Mouse (Mus musculus): ENCODE results near the gene Defb15. TPM values are rescaled to one million over a fixed set of nuclear protein-coding genes. Genes with fewer than 3 reads are reported as not detected.
"Not testable (repeated sequence)": the region's sequence is repeated elsewhere in the genome, so short reads cannot be mapped to it uniquely, and the experiment has no call there.

Gene Defb15
- polyA plus RNA-seq, 1 experiment from 2014 or later: not detected

DNA sequence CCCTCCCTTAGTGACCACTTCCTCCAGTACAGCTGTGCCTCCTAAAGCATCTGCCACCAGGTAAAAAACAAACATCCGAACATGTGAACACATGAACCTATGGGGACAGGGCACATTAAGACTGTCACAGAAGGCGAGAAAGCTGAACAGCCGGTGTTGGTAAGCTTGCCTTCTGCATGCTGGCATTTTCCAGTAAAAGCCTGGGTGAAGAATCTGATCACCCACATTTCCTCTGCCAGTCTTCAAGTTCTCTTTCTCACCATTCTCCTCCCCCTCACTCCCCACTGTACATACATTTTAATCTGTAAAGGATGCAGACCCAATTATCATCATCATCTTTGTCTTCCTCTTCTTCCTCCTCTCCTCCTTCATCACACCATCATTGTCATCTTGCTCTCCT, 16.9 kb downstream of the Defb15 start:
- 85% methylated on average over 3 of the region's 3 CpGs for WGBS
- Histone ChIP-seq H3K27ac (replicated peaks) (no peak overlapping the region), H3K9ac (no peak overlapping the region), H3K4me3 (no peak overlapping the region), H3K9me3 (no peaks in the 10 kb centered on the region), H3K4me1 (replicated peaks) (no peaks in the 10 kb centered on the region), H3K27me3 (no peaks in the 10 kb centered on the region), H3K4me2 (no peak overlapping the region), H3K36me3 (no peaks in the 10 kb centered on the region)
- ATAC-seq (ENCODE audit: low read depth): no peak

DNA sequence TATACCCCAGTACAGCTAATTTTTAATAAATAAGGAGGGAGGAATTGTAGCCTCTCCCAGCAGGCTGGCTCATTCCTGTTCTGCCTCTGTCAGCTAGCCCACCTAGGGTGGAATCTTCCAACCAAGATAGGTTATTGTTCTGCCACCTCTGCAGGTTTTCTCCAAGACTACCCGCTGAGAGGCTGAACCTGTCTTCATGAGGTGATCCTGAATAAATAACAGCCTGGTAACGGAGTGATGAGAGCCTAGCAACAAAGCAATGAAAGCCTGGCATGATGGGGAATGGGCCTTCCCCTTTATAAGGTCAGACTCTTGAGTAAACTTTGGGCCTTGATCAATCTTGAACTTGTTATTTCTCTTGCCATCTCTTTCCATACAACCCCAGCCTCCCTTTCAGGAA, 20.0 kb downstream of the Defb15 start:
- H3K27me3 ChIP-seq: no peaks in the 10 kb centered on the region
- no peak overlapping the region for H3K27ac ChIP-seq (replicated peaks)
- H3K4me1 ChIP-seq (replicated peaks): no peaks in the 10 kb centered on the region
- WGBS: 14% methylated on average over 2 of the region's 2 CpGs
- no peak for ATAC-seq (ENCODE audit: low read depth)
- H3K4me3 ChIP-seq: no peak overlapping the region
- no peak overlapping the region for H3K4me2 ChIP-seq
- no peaks in the 10 kb centered on the region for H3K36me3 ChIP-seq
- no peak overlapping the region for H3K9ac ChIP-seq
- no peaks in the 10 kb centered on the region for H3K9me3 ChIP-seq

- ATAC-seq (ENCODE audit: low read depth): no peak
- Histone ChIP-seq H3K4me2 (no peak overlapping the region), H3K4me3 (no peak overlapping the region), H3K9ac (no peak overlapping the region), H3K27ac (replicated peaks) (no peak overlapping the region), H3K36me3 (no peaks in the 10 kb centered on the region), H3K9me3 (no peaks in the 10 kb centered on the region), H3K27me3 (no peaks in the 10 kb centered on the region), H3K4me1 (replicated peaks) (no peaks in the 10 kb centered on the region)
- WGBS: 3% methylated on average over 1 of the region's 1 CpGs
Measured at GRCm38 (mm10) chr8:21911931-21912330, 20.6 kb downstream of the Defb15 start.

DNA sequence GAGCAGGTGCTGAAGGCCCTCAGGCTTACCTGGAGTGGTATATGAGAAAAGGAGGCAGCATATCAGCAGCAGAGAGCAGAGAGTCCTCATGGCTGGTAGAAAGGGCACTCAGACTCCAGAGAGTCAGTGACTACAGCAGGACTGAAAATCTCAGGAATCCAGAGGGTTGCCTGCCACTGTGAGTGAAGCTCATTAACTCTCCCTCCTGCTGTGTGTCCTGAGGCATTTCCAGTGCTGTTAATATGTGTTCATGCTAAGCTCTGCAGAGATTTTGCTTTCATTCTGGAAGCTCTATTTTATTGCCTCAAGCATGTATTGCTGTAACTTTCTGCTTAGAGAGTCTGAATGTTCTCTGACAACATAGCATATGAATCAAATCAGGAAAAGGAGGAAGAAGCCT, 26.2 kb downstream of the Defb15 start, which contains the start of gene Defb11:
Gene Defb11 (minus strand): TSS at position 123 of the 400 bp plus-strand sequence.
- H3K27me3 ChIP-seq; ATAC-seq (ENCODE audit: low read depth); H3K4me3 ChIP-seq; H3K4me2 ChIP-seq; H3K9ac ChIP-seq; H3K36me3 ChIP-seq; H3K4me1 ChIP-seq (replicated peaks); H3K27ac ChIP-seq (replicated peaks); H3K9me3 ChIP-seq: not testable (repeated sequence)

DNA sequence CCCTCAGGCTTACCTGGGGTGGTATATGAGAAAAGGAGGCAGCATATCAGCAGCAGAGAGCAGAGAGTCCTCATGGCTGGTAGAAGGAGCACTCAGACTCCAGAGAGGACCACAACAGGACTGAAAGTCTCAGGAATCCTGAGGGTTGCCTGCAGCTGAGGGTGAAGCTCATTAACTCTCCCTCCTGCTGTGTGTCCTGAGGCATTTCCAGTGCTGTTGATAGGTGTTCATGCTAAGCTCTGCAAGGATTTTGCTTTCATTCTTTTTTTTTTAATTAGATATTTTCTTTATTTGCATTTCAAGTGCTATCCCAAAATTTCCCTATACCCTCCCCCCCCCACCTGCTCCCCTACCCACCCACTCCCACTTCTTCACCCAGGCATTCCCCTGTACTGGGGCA, 47.2 kb downstream of the Defb15 start, which contains the start of gene Defb9:
Gene Defb9 (minus strand): TSS at position 101 of the 400 bp plus-strand sequence.
- H3K4me2 ChIP-seq; H3K27ac ChIP-seq (replicated peaks); H3K27me3 ChIP-seq; ATAC-seq (ENCODE audit: low read depth); H3K36me3 ChIP-seq; H3K4me1 ChIP-seq (replicated peaks); H3K9ac ChIP-seq; H3K4me3 ChIP-seq; H3K9me3 ChIP-seq: not testable (repeated sequence)

Other genes with a start within 250 kb of the Defb15 start
- not detected in 2 replicates for gene AY761184, start 229.1 kb downstream of the Defb15 start, polyA plus RNA-seq (2015; fragmentation: Nextera tagmentation; extraction: Ambion mirVana)
- gene Defa24, start 198.2 kb downstream of the Defb15 start, polyA plus RNA-seq (2015; fragmentation: Nextera tagmentation; extraction: Ambion mirVana): not detected in 2 replicates
- not detected in 2 replicates for gene Defb50, start 109.2 kb downstream of the Defb15 start, polyA plus RNA-seq (2015; fragmentation: Nextera tagmentation; extraction: Ambion mirVana)
- not detected in 2 replicates for gene Defb2, start 92.8 kb downstream of the Defb15 start, polyA plus RNA-seq (2015; fragmentation: Nextera tagmentation; extraction: Ambion mirVana)
- not detected in 2 replicates for gene Defb10, start 73.8 kb downstream of the Defb15 start, polyA plus RNA-seq (2015; fragmentation: Nextera tagmentation; extraction: Ambion mirVana)
- not detected in 2 replicates for gene Defb9, start 47.3 kb downstream of the Defb15 start, polyA plus RNA-seq (2015; fragmentation: Nextera tagmentation; extraction: Ambion mirVana)
- 6.7 TPM in 1 of 2 replicates, not detected in the other for gene Defb11, start 26.3 kb downstream of the Defb15 start, polyA plus RNA-seq (2015; fragmentation: Nextera tagmentation; extraction: Ambion mirVana)
- not detected in 2 replicates for gene Defb35, start 5.6 kb upstream of the Defb15 start, polyA plus RNA-seq (2015; fragmentation: Nextera tagmentation; extraction: Ambion mirVana)
- gene Defb13, start 14.1 kb upstream of the Defb15 start, polyA plus RNA-seq (2015; fragmentation: Nextera tagmentation; extraction: Ambion mirVana): not detected in 2 replicates
- not detected in 2 replicates for gene Fam90a1a, start 26.0 kb upstream of the Defb15 start, polyA plus RNA-seq (2015; fragmentation: Nextera tagmentation; extraction: Ambion mirVana)
- not detected in 2 replicates for gene Ccdc70, start 37.1 kb upstream of the Defb15 start, polyA plus RNA-seq (2015; fragmentation: Nextera tagmentation; extraction: Ambion mirVana)
- gene Atp7b, start 127.6 kb upstream of the Defb15 start, polyA plus RNA-seq (2015; fragmentation: Nextera tagmentation; extraction: Ambion mirVana): 0.99 and 1.3 TPM in 2 replicates
- 38.0 and 41.3 TPM in 2 replicates for gene Alg11, start 128.0 kb upstream of the Defb15 start, polyA plus RNA-seq (2015; fragmentation: Nextera tagmentation; extraction: Ambion mirVana)
- gene Nek5, start 192.3 kb upstream of the Defb15 start, polyA plus RNA-seq (2015; fragmentation: Nextera tagmentation; extraction: Ambion mirVana): 0.17 and 0.32 TPM in 2 replicates
- gene Nek3, start 233.7 kb upstream of the Defb15 start, polyA plus RNA-seq (2015; fragmentation: Nextera tagmentation; extraction: Ambion mirVana): 8.3 and 9.1 TPM in 2 replicates

Measured in neural tube, embryonic 13.5 days (tissue).